Mouse (Mus musculus) embryonic facial prominence, embryonic 15.5 days (tissue): ENCODE measurements around the gene Gimap4. TPM values are rescaled to one million over a fixed set of nuclear protein-coding genes. Genes with fewer than 3 reads are reported as not detected.
"Not testable (repeated sequence)": the region's sequence is repeated elsewhere in the genome, so short reads cannot be mapped to it uniquely, and the experiment has no call there.

ENCODE experiments used
- ATAC-seq: fragments of 200-750 bp; cut with Nextera tagmentation; 2 replicates; pipeline ENCODE4 v1.8.0; 2017; ENCODE audit warnings: low read depth, moderate TSS enrichment; ENCODE audit not compliant: insufficient number of reproducible peaks, low FRiP score, low TSS enrichment
- H3K27ac ChIP-seq: fragments of 300-500 bp; sonication (generic); replicated peaks from 2 replicates; pipeline ENCODE4 v1.5.1; 2015; ENCODE audit warnings: mild to moderate bottlenecking, inconsistent platforms
- H3K27me3 ChIP-seq: fragments of 300-500 bp; sonication (generic); 2 replicates; pipeline ENCODE4 v1.6.1; 2015; ENCODE audit warnings: inconsistent platforms
- H3K36me3 ChIP-seq: fragments of 300-500 bp; sonication (generic); 2 replicates; pipeline ENCODE4 v1.6.1; 2015; ENCODE audit warnings: mild to moderate bottlenecking, inconsistent platforms
- H3K4me1 ChIP-seq: fragments of 300-500 bp; sonication (generic); 2 replicates; pipeline ENCODE4 v1.6.1; 2015; ENCODE audit warnings: inconsistent platforms
- H3K4me2 ChIP-seq: fragments of 300-500 bp; sonication (generic); replicated peaks from 2 replicates; pipeline ENCODE4 v1.6.1; 2015; ENCODE audit warnings: mild to moderate bottlenecking, inconsistent platforms
- H3K4me3 ChIP-seq: fragments of 300-500 bp; sonication (generic); replicated peaks from 2 replicates; pipeline ENCODE4 v1.5.1; 2015; ENCODE audit warnings: mild to moderate bottlenecking, inconsistent platforms
- H3K9ac ChIP-seq: fragments of 300-500 bp; sonication (generic); 2 replicates; pipeline ENCODE4 v1.6.1; 2015; ENCODE audit warnings: inconsistent platforms
- H3K9me3 ChIP-seq: fragments of 300-500 bp; sonication (generic); replicated peaks from 2 replicates; pipeline ENCODE4 v1.6.1; 2016; ENCODE audit warnings: inconsistent platforms
- WGBS: fragments of 180-500 bp; shearing (Covaris S2); methylation state at CpG from one replicate; pipeline ENCODE4 v1.1.7; 2015; 5-methylcytosine and 5-hydroxymethylcytosine counted together
- polyA plus RNA-seq: library from polyadenylated mRNA; unstranded; fragments of >200 nt; fragmentation: Nextera tagmentation; extraction: Ambion mirVana; gene quantifications from 2 replicates; pipeline ENCODE4 v1.2.1, GENCODE M21; 2015

Gimap4 gene
- polyA plus RNA-seq, 1 experiment from 2014 or later: 13.4 TPM

GRCm38 (mm10) chr6:48676860-48677415 is 7.4 kb upstream of the Gimap4 start:
- Histone ChIP-seq H3K9ac (no peak overlapping the region), H3K4me1 (no peaks in the 10 kb centered on the region), H3K27ac (no peak overlapping the region), H3K27me3 (no peaks in the 10 kb centered on the region), H3K36me3 (no peaks in the 10 kb centered on the region), H3K4me2 (peak overlapping the region; percentile 49; the same call in 1 of the 2 replicates), H3K4me3 (no peak overlapping the region; the same call in 1 of the 2 replicates), H3K9me3 (no peaks in the 10 kb centered on the region)
- ATAC-seq: no peak
- WGBS: 84% methylated on average over 5 of the region's 5 CpGs

GRCm38 (mm10) chr6:48677492-48678345 is 6.6 kb upstream of the Gimap4 start:
- Histone ChIP-seq H3K27ac (no peak overlapping the region), H3K27me3 (no peaks in the 10 kb centered on the region), H3K4me2 (no peak overlapping the region), H3K4me3 (no peak overlapping the region), H3K9me3 (no peaks in the 10 kb centered on the region), H3K9ac (no peak overlapping the region), H3K36me3 (no peaks in the 10 kb centered on the region), H3K4me1 (no peaks in the 10 kb centered on the region)
- 92% methylated on average over 17 of the region's 17 CpGs for WGBS
- ATAC-seq: no peak

- Histone ChIP-seq H3K36me3 (no peaks in the 10 kb centered on the region), H3K4me2 (no peak overlapping the region), H3K27me3 (no peaks in the 10 kb centered on the region), H3K9me3 (no peaks in the 10 kb centered on the region), H3K9ac (no peak overlapping the region), H3K4me3 (no peak overlapping the region), H3K27ac (no peak overlapping the region), H3K4me1 (no peaks in the 10 kb centered on the region)
- ATAC-seq: no peak
- WGBS: 72% methylated on average over 4 of the region's 4 CpGs
Observed at GRCm38 (mm10) chr6:48678391-48678790, 6.0 kb upstream of the Gimap4 start.

DNA sequence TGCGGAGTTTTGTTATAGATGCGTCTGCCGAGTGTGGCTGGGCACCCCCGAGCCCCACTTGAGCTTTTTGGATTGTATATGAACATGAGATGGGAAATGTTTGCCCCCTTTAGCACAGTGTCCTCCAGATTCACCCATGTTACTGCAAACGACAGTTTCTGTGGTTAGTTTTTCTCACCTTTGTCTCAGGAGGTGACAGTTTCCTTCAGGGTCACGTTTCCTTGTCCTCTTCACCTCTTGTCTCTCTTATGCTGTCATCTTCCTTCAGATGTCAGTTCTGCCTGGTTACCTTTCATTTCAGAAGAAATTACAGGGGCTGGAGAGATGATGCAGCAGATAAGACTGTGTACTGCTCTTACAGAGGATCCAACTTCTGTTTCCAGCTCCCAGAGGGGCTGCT is 4.6 kb upstream of the Gimap4 start:
- Histone ChIP-seq H3K4me3 (no peak overlapping the region), H3K4me2 (no peak overlapping the region), H3K9ac (no peak overlapping the region), H3K27ac (no peak overlapping the region), H3K4me1 (no peaks in the 10 kb centered on the region), H3K9me3 (no peaks in the 10 kb centered on the region), H3K36me3 (no peaks in the 10 kb centered on the region), H3K27me3 (no peaks in the 10 kb centered on the region)
- WGBS: 74% methylated on average over 6 of the region's 6 CpGs
- no peak for ATAC-seq

DNA sequence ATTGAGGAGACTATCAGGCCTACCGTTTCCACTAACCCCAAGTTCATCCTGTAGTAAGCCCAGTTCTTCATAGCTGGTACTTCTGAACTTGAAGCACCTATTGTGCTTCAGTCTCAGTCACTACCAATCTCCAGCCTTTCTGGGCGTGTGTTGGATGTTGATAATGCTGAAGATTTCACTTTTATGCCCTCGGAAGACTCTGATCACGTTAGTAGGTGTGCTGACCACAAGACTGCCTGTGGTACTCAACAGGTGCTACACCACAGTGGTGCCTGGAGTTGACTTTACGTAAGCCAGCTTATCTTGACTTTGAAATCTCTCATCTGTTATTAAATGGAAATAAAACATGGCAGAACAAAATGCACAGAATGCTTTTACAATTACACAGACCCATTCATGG is 3.9 kb upstream of the Gimap4 start:
- no peaks in the 10 kb centered on the region for H3K36me3 ChIP-seq
- no peak overlapping the region for H3K9ac ChIP-seq
- no peak overlapping the region for H3K4me3 ChIP-seq
- H3K9me3 ChIP-seq: no peaks in the 10 kb centered on the region
- no peak overlapping the region for H3K4me2 ChIP-seq
- ATAC-seq: no peak
- H3K27ac ChIP-seq: no peak overlapping the region
- no peaks in the 10 kb centered on the region for H3K4me1 ChIP-seq
- no peaks in the 10 kb centered on the region for H3K27me3 ChIP-seq
- WGBS: 70% methylated on average over 5 of the region's 5 CpGs

GRCm38 (mm10) chr6:48681472-48682090 is 2.8 kb upstream of the Gimap4 start:
- Histone ChIP-seq H3K4me3 (no peak overlapping the region), H3K9me3 (no peaks in the 10 kb centered on the region), H3K4me2 (no peak overlapping the region), H3K36me3 (no peaks in the 10 kb centered on the region), H3K9ac (no peak overlapping the region), H3K27ac (no peak overlapping the region), H3K27me3 (no peaks in the 10 kb centered on the region), H3K4me1 (no peaks in the 10 kb centered on the region)
- 74% methylated on average over 3 of the region's 3 CpGs for WGBS
- no peak for ATAC-seq

- no peak overlapping the region for H3K4me3 ChIP-seq
- ATAC-seq: no peak
- H3K27ac ChIP-seq: no peak overlapping the region
- no peaks in the 10 kb centered on the region for H3K36me3 ChIP-seq
- no peak overlapping the region for H3K9ac ChIP-seq
- H3K9me3 ChIP-seq: no peaks in the 10 kb centered on the region
- WGBS: 65% methylated on average over 4 of the region's 4 CpGs
- no peaks in the 10 kb centered on the region for H3K4me1 ChIP-seq
- no peaks in the 10 kb centered on the region for H3K27me3 ChIP-seq
- no peak overlapping the region for H3K4me2 ChIP-seq
Observed at GRCm38 (mm10) chr6:48682271-48682670, 2.1 kb upstream of the Gimap4 start.

GRCm38 (mm10) chr6:48683263-48683821 is 1.0 kb upstream of the Gimap4 start:
- not testable (repeated sequence) for H3K9ac ChIP-seq, ATAC-seq, H3K27ac ChIP-seq, H3K9me3 ChIP-seq, H3K36me3 ChIP-seq, H3K27me3 ChIP-seq, H3K4me1 ChIP-seq, H3K4me2 ChIP-seq, H3K4me3 ChIP-seq
- 91% methylated on average over 4 of the region's 4 CpGs for WGBS

DNA sequence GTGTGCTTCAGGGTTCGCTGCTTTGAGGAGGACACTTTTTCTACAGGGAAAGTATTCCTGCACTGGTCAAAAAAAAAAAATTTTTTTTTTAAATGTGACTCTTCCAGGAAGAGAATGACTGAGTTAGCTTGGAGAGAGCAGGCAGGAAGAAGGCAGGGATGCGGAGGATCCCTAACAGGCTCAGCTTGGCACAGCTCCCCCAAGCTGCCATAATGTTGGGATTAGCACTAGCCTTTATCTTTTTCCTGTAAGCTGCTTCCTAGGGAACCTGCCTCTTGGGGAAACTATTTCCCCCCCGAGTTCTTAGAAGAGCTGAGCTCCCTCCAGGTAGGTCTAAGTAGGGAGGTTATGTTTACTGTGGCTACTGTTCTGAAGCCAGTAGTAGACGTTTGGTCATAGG is 457 bp downstream of the Gimap4 start:
- Histone ChIP-seq H3K27me3 (no peaks in the 10 kb centered on the region), H3K9ac (no peak overlapping the region), H3K4me2 (no peak overlapping the region), H3K4me1 (no peaks in the 10 kb centered on the region), H3K9me3 (no peaks in the 10 kb centered on the region), H3K27ac (no peak overlapping the region), H3K36me3 (no peaks in the 10 kb centered on the region), H3K4me3 (no peak overlapping the region)
- WGBS: 56% methylated on average over 4 of the region's 4 CpGs
- no peak for ATAC-seq

DNA sequence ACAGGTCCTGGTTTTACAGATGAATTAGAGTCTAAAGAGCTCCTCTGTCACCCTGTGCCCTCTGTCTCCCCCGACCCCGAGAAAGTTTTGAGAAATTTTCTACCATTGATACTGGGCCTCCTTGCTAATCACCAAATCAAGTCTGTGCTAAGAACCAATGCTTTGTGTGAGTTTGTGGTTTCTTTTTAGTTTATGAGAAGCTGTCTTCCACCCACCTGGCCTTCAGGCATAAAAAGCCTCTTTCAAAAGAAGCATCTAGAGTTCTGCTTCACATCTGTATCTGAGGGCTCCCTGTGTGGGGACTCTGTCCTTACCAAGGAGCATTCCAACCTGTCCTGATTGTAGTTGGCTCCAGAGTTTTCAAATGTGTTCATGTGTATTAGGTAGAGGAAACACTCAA is 902 bp downstream of the Gimap4 start:
- H3K4me2 ChIP-seq: no peak overlapping the region

More for the DNA sequence above, 902 bp downstream of the Gimap4 start:
- H3K4me1 ChIP-seq: no peaks in the 10 kb centered on the region
- no peaks in the 10 kb centered on the region for H3K9me3 ChIP-seq
- no peak overlapping the region for H3K27ac ChIP-seq
- whole genome bisulfite sequencing: 82% methylated on average over 2 of the region's 2 CpGs
- no peak overlapping the region for H3K9ac ChIP-seq
- no peaks in the 10 kb centered on the region for H3K36me3 ChIP-seq
- no peak for ATAC-seq
- H3K4me3 ChIP-seq: no peak overlapping the region
- H3K27me3 ChIP-seq: no peaks in the 10 kb centered on the region
